In genomic region chr9:56871191-56871590, GRCm38 (mm10) we compare ENCODE assay signal across 11 mouse cellular contexts. TPM values are rescaled to one million over a fixed set of nuclear protein-coding genes. Genes with fewer than 3 reads are reported as not detected.
DNase-seq lines count a peak whose midpoint lies in the region; ATAC-seq and TF ChIP-seq lines count a peak whose summit lies in the region.
"Had no signal": no experiment of that assay in that cellular context is flagged by ENCODE, and none has a peak within 500 bp of the region (broad histone marks: within the 10 kb centered on the region; RNA-seq: fewer than 3 reads in every experiment).

No protein-coding gene starts in this region.

- no peak overlapping the region for H3K4me3 ChIP-seq in intestine, embryonic 14.5 days (ENCODE audit: low read depth, low read length)
- no peak overlapping the region for H3K4me3 ChIP-seq in intestine, postnatal 0 days (ENCODE audit: low read depth, low read length)
- H3K4me3 ChIP-seq in macrophage (ENCODE audit: inconsistent target): no peak overlapping the region
- H3K4me3 ChIP-seq: megakaryocyte, embryonic 14.5 days had no signal

- WGBS in intestine, embryonic 14.5 days: 25% methylated on average over 5 of the region's 5 CpGs
- WGBS in intestine, postnatal 0 days: 43% methylated on average over 5 of the region's 5 CpGs
- WGBS in macrophage (ENCODE audit: missing documents): 48% methylated on average over 5 of the region's 5 CpGs

- ATAC-seq in intestine, embryonic 14.5 days (replicated peaks; ENCODE audit: low FRiP score, low TSS enrichment, low read depth): peak; percentile 30; the same call in 1 of the 2 replicates
- no peak for ATAC-seq in intestine, postnatal 0 days
- ATAC-seq in frontal cortex, adult (ENCODE audit: low TSS enrichment): no peak
- ATAC-seq: hindbrain, embryonic 16.5 days had no signal

- H3K9ac ChIP-seq in intestine, embryonic 14.5 days (ENCODE audit: low read length): no peak overlapping the region
- no peak overlapping the region for H3K9ac ChIP-seq in intestine, postnatal 0 days (ENCODE audit: low read depth, low read length)

- no peak for TF ChIP-seq CTCF in intestine, postnatal 0 days (IDR thresholded peaks at IDR 0.05; ENCODE audit: low read depth)

- no peaks in the 10 kb centered on the region for H3K27me3 ChIP-seq in intestine, embryonic 14.5 days (replicated peaks; ENCODE audit: control insufficient read depth, insufficient read depth, low read length)
- no peaks in the 10 kb centered on the region; the same call in 1 of the 2 replicates for H3K27me3 ChIP-seq in intestine, postnatal 0 days (replicated peaks; ENCODE audit: control insufficient read depth, insufficient read depth, low read length)

- peak overlapping the region; percentile 57 for H3K27ac ChIP-seq in intestine, embryonic 14.5 days (ENCODE audit: low read depth)
- H3K27ac ChIP-seq in intestine, postnatal 0 days (ENCODE audit: low read depth, low read length): no peak overlapping the region
- H3K27ac ChIP-seq in macrophage: peak overlapping the region; percentile 35

- no peak for DNase-seq in intestine, embryonic 14.5 days (ENCODE audit: low spot score)
- DNase-seq in heart, adult 18-20 months: peak; percentile 68 to 81
- peak; percentile 75 for DNase-seq in kidney, postnatal 10 days
- DNase-seq in T-cell, adult 2 months (ENCODE audit: low spot score): no peak
- DNase-seq in cerebellum, adult 11-12 months: no peak
- DNase-seq: thymus, adult 18-20 months had no signal

- H3K9me3 ChIP-seq in intestine, embryonic 14.5 days (ENCODE audit: control insufficient read depth, low read length): no peaks in the 10 kb centered on the region
- no peaks in the 10 kb centered on the region for H3K9me3 ChIP-seq in intestine, postnatal 0 days (ENCODE audit: control insufficient read depth)

- H3K4me1 ChIP-seq in intestine, embryonic 14.5 days (replicated peaks; ENCODE audit: control insufficient read depth, insufficient read depth, low read length): peaks cover 78% of the 10 kb centered on the region
- 0 out of 2 replicates have a peak, but pooled peaks cover 3% of the 10 kb centered on the region for H3K4me1 ChIP-seq in intestine, postnatal 0 days (replicated peaks; ENCODE audit: control insufficient read depth, insufficient read depth, low read length)

- H3K36me3 ChIP-seq in intestine, embryonic 14.5 days (ENCODE audit: control insufficient read depth, insufficient read depth, low read length): peaks cover 4% of the 10 kb centered on the region; the same call in 1 of the 2 replicates
- no peaks in the 10 kb centered on the region for H3K36me3 ChIP-seq in intestine, postnatal 0 days (ENCODE audit: control insufficient read depth, insufficient read depth)
- no peaks in the 10 kb centered on the region for H3K36me3 ChIP-seq in macrophage (ENCODE audit: inconsistent target)

- peak overlapping the region; percentile 3; the same call in 1 of the 2 replicates for H3K4me2 ChIP-seq in intestine, embryonic 14.5 days (ENCODE audit: low read length)
- no peak overlapping the region for H3K4me2 ChIP-seq in intestine, postnatal 0 days (replicated peaks; ENCODE audit: low read depth)

- no peaks in the 10 kb centered on the region for H3K79me2 ChIP-seq in macrophage (ENCODE audit: inconsistent target)

RNA-seq across cellular contexts. Expression of gene Cspg4, which starts 6.4 kb away (rescaled TPM):
- 17.6 and 21.0 TPM in 2 replicates for polyA plus RNA-seq in intestine, embryonic 14.5 days (2014; fragmentation: Nextera tagmentation; extraction: Ambion mirVana)
- 8.2 and 8.5 TPM in 2 replicates for polyA plus RNA-seq in intestine, postnatal 0 days (2015; fragmentation: Nextera tagmentation; extraction: Ambion mirVana)
- total RNA-seq in heart, adult 18-20 months (2021): 10 to 100 TPM in 1 of 2 experiments, 1 to 10 TPM in 1; 9.9 to 11.5 TPM
- total RNA-seq in macrophage (2018; cell fraction: chromatin; rRNA removed): 1 to 10 TPM in 1 of 26 experiments, under 1 TPM in 3, not detected in 22; 0.16 to 1.6 (median 0.36) TPM
- under 1 TPM in 5 of 26 experiments, not detected in 21; 0.03 to 0.09 (median 0.05) TPM for total RNA-seq in macrophage (2018; cell fraction: cytosol; rRNA removed)
- under 1 TPM in 4 of 26 experiments, not detected in 22; 0.06 to 0.44 (median 0.15) TPM for total RNA-seq in macrophage (2018; cell fraction: nucleus; rRNA removed)
- 0.14 TPM in 1 of 3 replicates, not detected in the others for polyA plus RNA-seq in macrophage (2018)

RNA-seq across cellular contexts. Expression of gene Odf3l1, which starts 6.7 kb away (rescaled TPM):
- 1.6 and 1.8 TPM in 2 replicates for polyA plus RNA-seq in intestine, embryonic 14.5 days (2014; fragmentation: Nextera tagmentation; extraction: Ambion mirVana)
- polyA plus RNA-seq in intestine, postnatal 0 days (2015; fragmentation: Nextera tagmentation; extraction: Ambion mirVana): 0.70 and 0.97 TPM in 2 replicates
- total RNA-seq in heart, adult 18-20 months (2021): not detected
- total RNA-seq in macrophage (2018; cell fraction: chromatin; rRNA removed): not detected
- total RNA-seq in macrophage (2018; cell fraction: cytosol; rRNA removed): not detected
- not detected for total RNA-seq in macrophage (2018; cell fraction: nucleus; rRNA removed)
- not detected in 3 replicates for polyA plus RNA-seq in macrophage (2018)
- polyA plus RNA-seq: hindbrain, embryonic 16.5 days had no signal

RNA-seq across cellular contexts. Expression of gene Snx33, which starts 57.0 kb away (rescaled TPM):
- polyA plus RNA-seq in intestine, embryonic 14.5 days (2014; fragmentation: Nextera tagmentation; extraction: Ambion mirVana): 5.1 and 5.8 TPM in 2 replicates
- polyA plus RNA-seq in intestine, postnatal 0 days (2015; fragmentation: Nextera tagmentation; extraction: Ambion mirVana): 2.0 and 2.5 TPM in 2 replicates
- total RNA-seq in heart, adult 18-20 months (2021): 1 to 10 TPM; 7.0 to 8.2 TPM
- total RNA-seq in macrophage (2018; cell fraction: chromatin; rRNA removed): 10 to 100 TPM in 19 of 26 experiments, 1 to 10 TPM in 7; 6.2 to 41.8 (median 13.9) TPM
- total RNA-seq in macrophage (2018; cell fraction: cytosol; rRNA removed): 10 to 100 TPM in 19 of 26 experiments, 1 to 10 TPM in 7; 4.7 to 20.6 (median 12.1) TPM
- total RNA-seq in macrophage (2018; cell fraction: nucleus; rRNA removed): 10 to 100 TPM in 24 of 26 experiments, 1 to 10 TPM in 2; 8.9 to 40.6 (median 19.4) TPM
- 6.7 to 10.5 TPM (median 9.2 TPM) in 3 replicates for polyA plus RNA-seq in macrophage (2018)

Comparison
In these comparisons a context has a peak if more than half of its experiments do, and no peak if none do; other contexts are left out.
1. DNase-seq: peak in heart, adult 18-20 months (2 of 2) and kidney, postnatal 10 days (single experiment); none in intestine, embryonic 14.5 days (single experiment), T-cell, adult 2 months (single experiment) and cerebellum, adult 11-12 months (single experiment).